Mouse (Mus musculus) forebrain, embryonic 13.5 days (tissue): Measurements from ENCODE around the gene Gas2l1. TPM values are rescaled to one million over a fixed set of nuclear protein-coding genes. Genes with fewer than 3 reads are reported as not detected.

Experiments
- ATAC-seq: fragments of 200-750 bp; cut with Nextera tagmentation; 2 replicates; pipeline ENCODE4 v1.8.0; 2017
- H3K27ac ChIP-seq: fragments of 300-500 bp; sonication (generic); 2 replicates; pipeline ENCODE4 v1.5.1; 2015; ENCODE audit warnings: inconsistent platforms, mild to moderate bottlenecking, moderate library complexity
- H3K27me3 ChIP-seq: fragments of 300-500 bp; sonication (generic); 2 replicates; pipeline ENCODE4 v1.6.1; 2015; ENCODE audit warnings: mild to moderate bottlenecking, inconsistent platforms
- H3K36me3 ChIP-seq: fragments of 300-500 bp; sonication (generic); 2 replicates; pipeline ENCODE4 v1.6.1; 2015; ENCODE audit warnings: mild to moderate bottlenecking, inconsistent platforms; ENCODE audit not compliant: poor library complexity, severe bottlenecking
- H3K4me1 ChIP-seq: fragments of 300-500 bp; sonication (generic); 2 replicates; pipeline ENCODE4 v1.6.1; 2015; ENCODE audit warnings: inconsistent platforms
- H3K4me2 ChIP-seq: fragments of 300-500 bp; sonication (generic); 2 replicates; pipeline ENCODE4 v1.6.1; 2015; ENCODE audit warnings: inconsistent platforms, mild to moderate bottlenecking, moderate library complexity
- H3K4me3 ChIP-seq: fragments of 300-500 bp; sonication (generic); 2 replicates; pipeline ENCODE4 v1.5.1; 2015; ENCODE audit warnings: mild to moderate bottlenecking, inconsistent platforms
- H3K9ac ChIP-seq: fragments of 300-500 bp; sonication (generic); 2 replicates; pipeline ENCODE4 v1.6.1; 2015; ENCODE audit warnings: mild to moderate bottlenecking, inconsistent platforms
- H3K9me3 ChIP-seq: fragments of 300-500 bp; sonication (generic); replicated peaks from 2 replicates; pipeline ENCODE4 v1.6.1; 2016; ENCODE audit warnings: inconsistent platforms
- WGBS: fragments of 180-500 bp; shearing (Covaris S2); methylation state at CpG from one replicate; pipeline ENCODE4 v1.1.7; 2015; 5-methylcytosine and 5-hydroxymethylcytosine counted together
- polyA plus RNA-seq: library from polyadenylated mRNA; unstranded; fragments of >200 nt; fragmentation: Nextera tagmentation; extraction: Ambion mirVana; gene quantifications from 2 replicates; pipeline ENCODE4 v1.2.1, GENCODE M21; 2015

Gas2l1 gene
- 13.2 and 15.2 TPM in 2 replicates for polyA plus RNA-seq

DNA sequence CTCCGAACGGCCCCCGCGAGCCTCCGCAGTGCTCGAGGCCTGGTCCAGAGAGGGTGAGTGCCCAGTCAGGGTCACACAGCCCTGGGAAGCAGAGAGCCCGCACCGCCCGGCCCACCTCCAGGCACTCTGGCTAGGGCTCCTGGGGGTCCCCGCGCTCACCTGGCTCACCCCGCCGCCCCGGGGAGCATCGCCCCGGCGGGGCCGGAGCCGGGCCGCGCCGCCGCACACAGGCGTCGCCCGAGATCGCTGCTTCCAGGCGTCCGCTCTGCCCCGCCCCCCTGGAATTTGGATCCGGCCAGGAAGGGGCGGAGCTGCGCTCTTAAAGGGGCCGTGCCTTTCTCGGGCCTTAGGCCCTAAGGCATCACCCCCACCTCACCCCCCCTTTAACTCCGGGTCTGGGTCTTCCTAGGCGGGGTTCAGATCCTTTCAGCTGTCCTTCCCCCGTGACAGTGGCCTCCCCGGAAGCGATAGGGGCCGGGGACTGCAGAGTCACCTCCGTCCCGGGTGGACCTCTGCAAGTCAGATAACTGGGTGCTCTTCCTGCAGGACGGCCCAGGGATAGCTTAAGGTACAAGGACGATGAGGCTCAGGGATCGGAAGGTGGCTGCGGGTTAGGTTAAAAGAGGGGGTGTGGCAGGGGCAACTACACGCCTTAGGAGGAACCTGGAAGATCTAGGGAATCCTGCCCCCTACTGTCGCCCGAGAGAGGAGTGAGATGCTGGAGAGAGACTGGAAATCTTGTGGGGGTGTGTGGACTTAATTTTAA is at the start of gene Gas2l1:
Gene Gas2l1, minus strand, starts transcription at position 272 of the 766 bp plus-strand sequence.
- Histone ChIP-seq H3K27me3 (peaks cover 46% of the 10 kb centered on the region), H3K27ac (no peak within 1 kb of the TSS), H3K4me3 (peak within 1 kb of the TSS; percentile 69), H3K4me2 (peak within 1 kb of the TSS; percentile 87), H3K36me3 (peaks cover 31% of the 10 kb centered on the region), H3K9ac (peak within 1 kb of the TSS; percentile 82), H3K4me1 (peaks cover 41% of the 10 kb centered on the region), H3K9me3 (no peaks in the 10 kb centered on the region)
- ATAC-seq = peak; percentile 89
- WGBS = under 1% methylated on average over 39 of the region's 50 CpGs

DNA sequence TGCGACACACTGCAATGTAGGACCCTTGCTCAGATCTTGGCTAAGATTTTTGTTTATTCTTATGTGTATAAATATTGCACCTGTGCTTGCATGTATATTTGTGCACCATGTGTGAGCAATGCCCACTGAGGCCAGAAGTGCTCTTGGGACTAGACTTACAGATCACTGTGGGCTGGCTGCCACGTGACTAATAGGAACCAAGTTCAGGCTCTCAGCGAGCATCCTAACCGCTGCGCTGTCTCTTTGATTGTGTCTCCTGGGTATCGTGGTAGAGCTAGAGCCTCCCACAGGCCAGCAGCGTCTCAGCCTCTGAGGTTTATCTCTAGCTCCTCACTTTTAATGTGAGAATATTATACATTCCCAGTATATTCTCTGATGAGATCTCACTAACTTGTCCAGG is 48.5 kb upstream of the Gas2l1 start:
- no peaks in the 10 kb centered on the region for H3K36me3 ChIP-seq
- no peaks in the 10 kb centered on the region for H3K9me3 ChIP-seq
- no peak overlapping the region for H3K4me2 ChIP-seq
- H3K27ac ChIP-seq = no peak overlapping the region
- WGBS = 89% methylated on average over 7 of the region's 7 CpGs
- H3K4me3 ChIP-seq = no peak overlapping the region
- H3K9ac ChIP-seq = no peak overlapping the region
- peaks cover 8% of the 10 kb centered on the region for H3K4me1 ChIP-seq
- no peaks in the 10 kb centered on the region for H3K27me3 ChIP-seq
- ATAC-seq = no peak

- ATAC-seq = no peak
- Histone ChIP-seq H3K4me2 (no peak overlapping the region), H3K4me1 (peaks cover 8% of the 10 kb centered on the region), H3K9me3 (no peaks in the 10 kb centered on the region), H3K36me3 (peaks cover 18% of the 10 kb centered on the region), H3K9ac (no peak overlapping the region), H3K4me3 (no peak overlapping the region), H3K27ac (no peak overlapping the region), H3K27me3 (no peaks in the 10 kb centered on the region)
- 81% methylated on average over 8 of the region's 8 CpGs for whole genome bisulfite sequencing
Observed at GRCm38 (mm10) chr11:5109441-5109840, 44.3 kb upstream of the Gas2l1 start.

GRCm38 (mm10) chr11:5103986-5104509 is 38.9 kb upstream of the Gas2l1 start:
- Histone ChIP-seq H3K4me2 (no peak overlapping the region), H3K36me3 (peaks cover 25% of the 10 kb centered on the region), H3K27ac (no peak overlapping the region), H3K27me3 (no peaks in the 10 kb centered on the region), H3K9me3 (no peaks in the 10 kb centered on the region), H3K9ac (no peak overlapping the region), H3K4me1 (peaks cover 15% of the 10 kb centered on the region), H3K4me3 (no peak overlapping the region)
- WGBS = 97% methylated on average over 4 of the region's 4 CpGs
- no peak for ATAC-seq

GRCm38 (mm10) chr11:5102384-5102783 is 37.3 kb upstream of the Gas2l1 start:
- Histone ChIP-seq H3K27ac (no peak overlapping the region), H3K4me2 (no peak overlapping the region), H3K4me1 (peaks cover 18% of the 10 kb centered on the region), H3K9me3 (no peaks in the 10 kb centered on the region), H3K27me3 (no peaks in the 10 kb centered on the region), H3K4me3 (no peak overlapping the region), H3K9ac (no peak overlapping the region), H3K36me3 (peaks cover 25% of the 10 kb centered on the region)
- 88% methylated on average over 7 of the region's 7 CpGs for WGBS
- ATAC-seq = no peak

GRCm38 (mm10) chr11:5101641-5102040 is 36.5 kb upstream of the Gas2l1 start:
- no peak for ATAC-seq
- H3K27me3 ChIP-seq = no peaks in the 10 kb centered on the region
- peaks cover 25% of the 10 kb centered on the region for H3K4me1 ChIP-seq
- 85% methylated on average over 6 of the region's 6 CpGs for WGBS
- H3K27ac ChIP-seq = no peak overlapping the region
- no peaks in the 10 kb centered on the region for H3K9me3 ChIP-seq
- 0 out of 2 replicates have a peak overlapping the region, but pooled peaks have one; percentile 85 for H3K4me2 ChIP-seq
- peaks cover 25% of the 10 kb centered on the region for H3K36me3 ChIP-seq
- no peak overlapping the region for H3K4me3 ChIP-seq
- peak overlapping the region; percentile 99; the same call in 1 of the 2 replicates for H3K9ac ChIP-seq

DNA sequence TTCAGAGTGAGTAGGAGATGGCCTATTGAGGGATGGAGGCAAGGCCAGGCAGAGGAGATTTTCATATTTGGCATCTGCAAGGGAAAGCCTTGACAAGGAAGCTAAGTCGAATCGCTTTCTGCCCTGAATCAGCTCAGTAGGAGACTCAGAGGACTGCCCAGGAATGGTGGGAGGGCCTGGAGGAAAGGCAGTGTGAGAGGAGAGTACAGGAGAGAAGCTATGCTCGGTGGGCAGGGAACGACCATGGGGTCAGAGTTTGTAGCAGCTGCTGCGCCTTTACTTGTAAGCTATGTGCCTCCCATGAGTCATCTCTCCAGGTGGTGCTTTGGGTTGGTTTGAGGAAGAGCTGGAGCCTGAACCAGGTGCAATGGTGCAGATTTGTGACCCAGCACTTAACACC is 35.7 kb upstream of the Gas2l1 start:
- Histone ChIP-seq H3K36me3 (peaks cover 21% of the 10 kb centered on the region), H3K27me3 (no peaks in the 10 kb centered on the region), H3K4me2 (peak overlapping the region; percentile 85), H3K4me3 (peak overlapping the region; percentile 99), H3K27ac (no peak overlapping the region), H3K9me3 (no peaks in the 10 kb centered on the region), H3K4me1 (peaks cover 34% of the 10 kb centered on the region), H3K9ac (peak overlapping the region; percentile 99; the same call in 1 of the 2 replicates)
- no peak for ATAC-seq
- WGBS = 59% methylated on average over 5 of the region's 5 CpGs

GRCm38 (mm10) chr11:5100283-5100682 is 35.2 kb upstream of the Gas2l1 start:
- Histone ChIP-seq H3K4me1 (peaks cover 36% of the 10 kb centered on the region), H3K9me3 (no peaks in the 10 kb centered on the region), H3K9ac (peak overlapping the region; percentile 99), H3K36me3 (peaks cover 16% of the 10 kb centered on the region), H3K4me2 (peak overlapping the region; percentile 85), H3K27me3 (no peaks in the 10 kb centered on the region), H3K4me3 (peak overlapping the region; percentile 99), H3K27ac (peak overlapping the region; percentile 96)
- no peak for ATAC-seq
- WGBS = 1% methylated on average over 7 of the region's 7 CpGs

DNA sequence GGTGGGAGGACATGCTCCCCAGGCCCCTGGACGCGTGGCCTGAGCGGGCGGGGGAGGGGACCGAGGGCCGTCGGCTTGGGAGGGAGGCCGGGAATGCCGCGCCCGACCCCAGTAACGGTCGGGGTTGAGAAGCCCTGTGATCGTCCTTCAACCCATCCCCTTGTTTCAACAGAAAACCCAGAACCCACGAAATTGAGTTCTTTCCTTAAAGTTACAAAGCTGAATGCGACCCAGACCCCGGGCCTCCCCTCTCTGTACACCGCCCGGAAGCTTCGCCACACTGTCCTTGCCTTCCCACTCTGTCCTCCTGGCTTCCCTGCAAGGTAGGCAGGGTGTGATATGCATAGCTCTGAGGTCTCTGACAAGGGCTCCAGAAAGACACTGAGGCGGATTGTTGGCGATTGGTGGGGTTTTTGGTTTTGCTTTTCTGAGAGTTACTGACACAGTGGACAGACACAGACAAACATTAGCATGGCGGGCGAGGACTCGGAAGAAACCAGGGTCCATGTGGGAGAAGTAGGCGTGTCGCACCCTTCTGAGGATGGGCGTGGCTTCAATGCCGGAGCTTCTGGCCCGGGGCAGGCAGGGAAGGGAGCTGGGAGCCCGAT is 34.6 kb upstream of the Gas2l1 start:
- WGBS = under 1% methylated on average over 31 of the region's 31 CpGs
- Histone ChIP-seq H3K4me3 (peak overlapping the region; percentile 99), H3K27me3 (no peaks in the 10 kb centered on the region), H3K27ac (peak overlapping the region; percentile 96), H3K36me3 (peaks cover 10% of the 10 kb centered on the region; the same call in 1 of the 2 replicates), H3K9ac (peak overlapping the region; percentile 99), H3K4me2 (peak overlapping the region; percentile 85), H3K4me1 (peaks cover 36% of the 10 kb centered on the region), H3K9me3 (no peaks in the 10 kb centered on the region)
- peak; percentile 72 for ATAC-seq

DNA sequence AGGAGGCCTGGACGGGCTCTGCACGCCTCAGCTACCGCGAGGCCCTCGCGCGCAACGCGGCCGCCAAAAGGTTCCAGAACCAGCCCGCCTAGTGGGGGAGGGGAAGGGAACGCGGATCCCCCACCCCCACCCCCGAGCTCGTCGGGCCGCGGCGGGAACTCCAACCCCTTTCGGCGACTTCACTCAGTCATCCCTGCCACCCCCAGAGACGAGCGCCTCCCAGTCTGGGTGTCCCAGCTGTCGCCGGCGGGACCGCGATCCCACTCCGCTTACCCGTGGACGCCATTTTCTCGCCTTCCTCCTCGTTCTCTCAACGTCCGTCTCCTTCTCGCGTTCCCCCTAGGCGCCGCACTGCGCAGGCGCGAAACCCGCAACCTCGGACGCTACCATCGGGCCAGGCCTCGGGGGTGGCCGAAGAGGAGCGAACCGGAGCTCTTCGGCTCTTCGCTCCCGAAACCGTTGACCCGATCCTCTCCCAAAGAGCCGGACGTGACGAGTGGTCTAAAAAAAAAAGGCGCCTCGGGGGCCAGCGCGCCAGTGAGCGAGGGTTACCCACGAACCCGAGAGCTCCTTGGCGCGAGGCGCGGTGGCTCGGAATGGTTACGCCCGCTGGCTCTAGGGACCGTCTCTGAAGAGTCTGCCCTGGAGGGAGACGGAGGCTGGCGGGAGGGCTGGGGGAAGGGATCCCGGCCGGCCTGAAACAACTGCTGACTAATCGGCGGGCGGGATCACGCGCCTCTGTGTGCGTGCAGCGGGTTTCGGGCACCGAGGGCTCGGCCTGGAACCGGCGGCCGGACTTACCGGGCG is 33.8 kb upstream of the Gas2l1 start, which contains the start of the genes Rhbdd3 and Ewsr1:
Gene Rhbdd3, plus strand, starts transcription at position 191 of the 807 bp plus-strand sequence.
Gene Ewsr1, minus strand, starts transcription at position 531 of the 807 bp plus-strand sequence.
- Histone ChIP-seq H3K4me1 (peaks cover 36% of the 10 kb centered on the region), H3K27me3 (no peaks in the 10 kb centered on the region), H3K9me3 (no peaks in the 10 kb centered on the region), H3K36me3 (peaks cover 2% of the 10 kb centered on the region; the same call in 1 of the 2 replicates), H3K27ac (peak within 1 kb of the TSS; percentile 96), H3K9ac (peak within 1 kb of the TSS; percentile 99), H3K4me3 (peak within 1 kb of the TSS; percentile 99), H3K4me2 (peak within 1 kb of the TSS; percentile 85)
- peak; percentile 93 for ATAC-seq
- WGBS = under 1% methylated on average over 91 of the region's 92 CpGs

DNA sequence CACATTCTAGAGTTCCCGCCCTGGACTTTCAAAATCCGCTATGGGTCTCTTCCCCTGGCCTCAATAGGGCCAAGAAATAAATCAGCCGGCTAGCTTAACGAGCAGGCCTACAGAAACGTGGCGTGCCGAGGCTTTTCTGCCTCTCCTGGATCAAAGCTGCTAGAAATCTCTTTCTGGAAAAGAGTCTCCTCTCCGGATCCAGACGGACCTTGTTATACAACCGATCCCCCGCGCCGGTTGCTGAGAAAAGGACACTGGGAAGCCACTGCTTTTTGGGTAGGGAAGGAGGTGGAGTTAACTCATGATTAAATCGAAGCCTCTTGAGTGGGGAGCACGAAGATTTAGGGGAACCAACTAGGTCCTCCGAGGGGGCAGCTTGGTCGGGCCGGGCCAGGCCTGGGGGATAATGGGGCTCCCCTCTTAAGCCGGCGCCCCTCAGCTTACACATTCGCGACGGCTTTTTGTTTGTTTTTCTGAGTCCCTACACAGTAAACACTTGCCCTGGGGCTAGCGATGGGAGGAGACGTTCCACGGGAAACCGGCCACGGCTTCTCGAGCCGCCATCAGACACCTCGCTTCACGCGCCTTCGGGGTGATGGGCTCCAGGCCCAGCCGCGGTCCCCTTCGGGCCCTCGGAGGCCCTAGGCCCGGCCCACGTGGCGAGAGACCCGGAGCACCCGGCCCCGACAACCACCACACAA is 33.1 kb upstream of the Gas2l1 start:
- no peaks in the 10 kb centered on the region for H3K9me3 ChIP-seq
- under 1% methylated on average over 42 of the region's 44 CpGs for WGBS
- peak; percentile 5; the same call in 1 of the 2 replicates for ATAC-seq
- no peaks in the 10 kb centered on the region; the same call in 1 of the 2 replicates for H3K36me3 ChIP-seq
- H3K4me1 ChIP-seq = peaks cover 41% of the 10 kb centered on the region
- H3K9ac ChIP-seq = peak overlapping the region; percentile 99
- no peaks in the 10 kb centered on the region for H3K27me3 ChIP-seq
- H3K27ac ChIP-seq = peak overlapping the region; percentile 96
- H3K4me3 ChIP-seq = peak overlapping the region; percentile 99
- peak overlapping the region; percentile 85 for H3K4me2 ChIP-seq
